Mouse (Mus musculus): Measurements from ENCODE around the gene Alb.

The Alb gene

DNA sequence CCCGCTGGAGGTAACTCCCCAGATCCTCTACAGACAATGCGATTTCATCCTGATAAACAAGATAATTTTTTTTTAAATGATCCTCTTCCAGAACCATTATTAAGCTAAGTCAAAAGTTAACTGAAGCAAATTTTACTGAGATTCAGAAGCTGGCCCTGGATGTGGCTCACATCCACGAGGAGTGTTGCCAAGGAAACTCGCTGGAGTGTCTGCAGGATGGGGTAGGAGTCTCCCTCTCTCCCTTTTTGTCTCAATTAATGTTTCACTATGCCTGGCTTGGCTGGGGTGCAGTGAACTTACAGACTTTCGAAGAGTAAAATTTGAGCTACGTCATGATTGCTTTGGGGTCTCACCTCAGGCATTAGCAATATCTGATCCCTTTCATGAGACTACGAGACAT, 38.8 kb downstream of the Alb start:
- DNase-seq = no peak

DNA sequence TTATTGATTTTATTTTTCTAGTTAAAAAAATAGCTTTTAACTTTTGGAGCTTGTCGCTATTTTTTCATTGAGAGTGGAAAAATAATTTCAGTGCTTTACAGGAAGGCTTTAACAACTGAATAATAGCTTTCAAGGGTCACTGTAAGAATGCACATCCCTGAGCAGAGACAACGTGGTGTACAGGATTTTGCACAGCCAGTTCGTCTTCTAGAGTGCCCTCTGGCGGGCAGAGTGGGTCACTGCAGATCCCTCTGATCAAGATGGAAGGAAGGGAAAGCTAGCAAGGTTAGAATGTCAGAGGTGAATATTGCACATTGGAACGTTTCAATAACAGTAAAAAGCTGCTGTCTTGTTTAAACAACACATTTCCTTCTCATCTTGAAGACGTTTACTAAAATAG, 40.0 kb downstream of the Alb start:
- DNase-seq = peak; percentile 77 to 78

DNA sequence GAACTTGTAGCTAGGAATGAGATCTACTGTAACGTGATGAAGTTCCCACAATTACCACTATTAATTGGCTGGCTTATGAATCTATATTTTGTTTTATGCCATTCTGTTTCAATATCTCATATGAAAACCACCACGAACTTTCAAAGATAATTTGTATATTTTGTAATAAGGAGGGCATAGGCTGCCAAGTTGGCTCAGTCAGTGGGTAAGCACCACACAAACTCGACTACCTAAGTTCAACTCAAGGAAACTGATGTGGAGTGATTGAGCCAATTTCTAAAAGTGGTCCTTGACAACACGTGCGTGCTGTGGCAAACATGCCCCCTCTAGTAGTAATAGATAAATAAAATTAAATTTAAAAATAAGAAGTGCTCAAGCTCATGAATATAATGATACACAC, 41.1 kb downstream of the Alb start:
- no peak for DNase-seq

DNA sequence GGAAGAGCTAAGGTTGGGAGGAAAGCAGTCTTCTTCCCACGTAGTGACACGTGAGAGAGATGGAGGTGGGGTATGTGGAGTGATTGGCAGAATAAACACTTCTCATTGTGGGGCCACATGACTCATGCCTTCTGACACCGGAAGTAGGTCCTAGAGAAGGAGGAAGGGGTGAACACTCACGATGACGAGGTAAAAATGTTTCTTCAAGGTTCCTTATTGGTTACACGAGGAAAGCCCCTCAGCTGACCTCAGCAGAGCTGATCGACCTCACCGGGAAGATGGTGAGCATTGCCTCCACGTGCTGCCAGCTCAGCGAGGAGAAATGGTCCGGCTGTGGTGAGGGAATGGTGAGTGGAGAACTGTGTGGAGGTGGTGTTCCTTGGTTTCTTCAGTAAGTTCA, 44.0 kb downstream of the Alb start:
- no peak for DNase-seq

DNA sequence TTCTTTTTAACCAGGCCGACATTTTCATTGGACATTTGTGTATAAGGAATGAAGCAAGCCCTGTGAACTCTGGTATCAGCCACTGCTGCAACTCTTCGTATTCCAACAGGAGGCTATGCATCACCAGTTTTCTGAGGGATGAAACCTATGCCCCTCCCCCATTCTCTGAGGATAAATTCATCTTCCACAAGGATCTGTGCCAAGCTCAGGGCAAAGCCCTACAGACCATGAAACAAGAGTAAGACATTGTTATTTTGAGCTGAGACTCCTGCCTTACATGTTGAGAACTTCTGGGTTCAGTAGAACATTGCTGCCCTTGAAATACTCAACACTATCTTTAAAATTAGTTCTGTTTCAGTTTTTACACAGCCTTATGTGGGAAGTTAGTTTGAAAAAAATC, 45.8 kb downstream of the Alb start:
- DNase-seq = no peak

DNA sequence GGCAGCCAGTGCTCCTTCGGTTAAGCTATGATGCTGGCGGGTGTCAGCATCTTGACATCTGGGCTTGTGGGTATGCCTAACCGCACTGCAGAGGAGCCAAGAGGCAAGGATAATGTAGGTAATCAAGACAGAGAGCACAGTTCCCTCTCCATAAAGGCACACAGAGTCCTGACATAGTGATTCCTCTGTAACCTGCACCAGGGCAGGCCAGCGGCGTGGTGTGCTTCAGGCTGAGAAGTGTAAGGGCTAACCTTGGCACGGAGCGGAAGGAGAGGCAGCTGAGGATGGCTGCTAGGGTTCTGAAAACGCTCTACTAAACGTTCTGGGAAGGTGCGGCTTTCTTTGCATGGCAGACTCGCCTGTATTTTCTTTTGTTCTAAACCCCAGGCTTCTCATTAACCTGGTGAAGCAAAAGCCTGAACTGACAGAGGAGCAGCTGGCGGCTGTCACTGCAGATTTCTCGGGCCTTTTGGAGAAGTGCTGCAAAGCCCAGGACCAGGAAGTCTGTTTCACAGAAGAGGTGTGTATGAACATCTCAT, 46.8 kb downstream of the Alb start:
- no peak for DNase-seq

DNA sequence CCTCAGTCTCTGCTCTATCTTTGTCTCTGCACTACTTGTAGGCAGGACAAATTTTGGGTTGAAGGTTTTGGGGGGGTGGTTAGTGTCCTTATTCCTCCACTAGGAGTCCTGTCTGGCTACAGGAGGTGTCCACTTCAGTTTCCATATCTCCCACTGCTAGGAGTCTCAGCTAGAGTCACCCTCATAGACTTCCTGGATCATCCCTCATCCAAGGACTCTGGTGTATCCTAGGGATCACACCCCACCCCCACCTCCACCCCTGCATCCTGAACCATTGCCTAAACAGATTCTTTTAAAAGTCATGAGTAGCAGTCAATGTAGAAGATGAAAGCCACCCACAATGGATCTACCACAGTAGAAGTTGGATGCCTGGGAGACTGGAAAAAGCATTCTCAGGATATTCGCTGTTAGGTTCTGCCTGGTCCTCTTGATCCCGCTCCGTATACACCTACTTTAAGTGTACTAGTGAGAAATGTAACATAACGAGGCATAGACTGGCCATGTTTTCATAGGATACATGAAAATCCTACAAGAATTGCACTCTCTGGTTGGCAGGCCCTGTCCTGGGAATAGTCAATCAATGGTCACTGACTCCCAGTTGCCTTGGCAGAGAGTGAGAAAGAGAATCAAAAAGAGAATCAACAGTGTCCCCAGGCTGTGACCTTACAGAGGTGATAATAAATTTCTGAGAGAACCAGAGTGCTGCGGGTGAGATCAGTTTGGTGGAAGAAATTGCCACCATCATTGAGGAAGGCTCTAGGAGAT, 49.3 kb downstream of the Alb start:
- no peak for DNase-seq

DNA sequence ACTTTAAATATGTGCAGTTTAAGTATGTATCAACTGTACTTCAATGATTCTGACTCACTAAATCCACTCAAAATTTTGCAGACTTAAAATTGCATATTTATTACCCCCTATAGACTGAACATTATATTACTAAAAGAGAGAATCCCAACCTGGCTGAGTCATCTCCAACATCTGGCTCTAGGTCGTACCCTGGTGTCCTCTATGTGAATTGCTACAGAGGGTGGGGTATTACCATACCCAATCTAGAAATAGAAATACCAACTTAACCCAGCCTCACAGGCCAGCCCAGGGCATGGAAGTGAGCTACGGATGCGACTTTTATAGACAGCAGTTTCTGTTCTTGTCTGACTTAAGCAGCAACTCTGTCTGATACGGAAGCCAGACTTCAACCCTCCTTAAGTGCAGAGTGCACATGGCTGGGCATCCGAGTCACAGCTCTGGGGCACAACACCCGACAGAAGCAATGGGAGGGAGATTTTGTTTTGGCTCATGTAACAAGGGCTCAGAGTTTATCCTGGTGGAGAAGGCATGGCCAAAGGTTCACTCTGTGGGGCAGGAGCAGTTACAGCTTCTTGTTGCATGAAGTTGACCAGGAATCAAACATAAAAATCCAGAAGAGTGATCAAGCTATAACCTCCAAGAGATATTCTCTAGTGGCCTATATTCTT, 51.7 kb downstream of the Alb start:
- no peak for DNase-seq

DNA sequence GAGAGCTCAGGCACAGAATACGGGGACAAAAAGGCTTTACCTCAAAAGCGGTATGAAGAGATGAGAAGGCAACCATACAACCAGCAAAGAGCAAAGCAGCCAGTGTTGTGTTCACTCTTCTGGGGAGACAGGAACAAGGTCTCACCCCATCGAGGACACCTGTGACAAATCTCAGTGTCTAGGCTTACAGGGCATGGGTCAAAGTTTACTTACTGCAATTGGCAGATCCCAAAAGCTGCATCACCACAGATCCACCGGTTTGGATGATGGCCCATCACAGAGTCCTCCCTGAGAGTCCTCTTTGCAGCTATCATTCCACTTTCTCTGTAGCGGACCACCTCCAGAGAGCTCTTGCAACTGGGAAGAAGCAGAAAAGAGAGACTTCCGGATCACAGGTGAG, 54.9 kb downstream of the Alb start:
- DNase-seq = no peak

DNA sequence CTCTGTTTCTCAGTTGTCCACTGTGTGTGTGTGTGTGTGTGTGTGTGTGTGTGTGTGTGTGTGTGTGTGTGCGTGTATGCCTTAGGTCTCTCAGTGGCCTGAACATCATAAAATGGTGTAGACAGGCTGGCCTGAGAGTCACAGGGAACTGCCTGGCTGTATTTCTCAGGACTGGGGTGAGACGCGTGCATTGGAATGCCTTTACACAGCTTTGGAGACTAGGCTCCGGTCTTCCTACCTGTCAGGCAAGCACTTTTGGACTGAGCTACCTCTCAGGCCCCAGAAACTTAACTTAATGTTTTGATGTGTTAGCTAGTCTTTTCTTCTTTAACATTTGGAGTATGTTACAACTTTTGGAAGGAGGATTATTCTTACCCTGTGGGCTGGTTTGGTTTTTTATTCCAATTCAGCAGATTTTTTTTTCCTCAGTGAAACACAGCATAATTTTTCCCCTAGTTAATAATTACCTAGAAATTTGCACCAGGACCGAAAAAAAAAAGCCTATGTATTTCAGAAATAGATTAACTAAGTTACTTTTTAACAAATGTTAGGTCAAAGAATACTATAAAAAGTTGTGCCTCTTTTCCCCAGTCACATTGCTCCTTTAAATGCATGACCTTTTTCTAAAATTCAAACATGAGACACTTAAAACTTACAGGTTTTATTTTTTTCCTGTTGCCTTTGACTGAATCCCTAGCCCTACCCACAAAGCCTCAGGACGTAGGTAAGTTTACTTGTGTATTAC, 57.8 kb downstream of the Alb start, which contains the start of gene Afm:
Gene Afm, plus strand, starts transcription at position 577 of the 745 bp plus-strand sequence.
- DNase-seq = no peak

Measured in cerebellum, postnatal 36 days (tissue).